Mouse (Mus musculus): ENCODE data around the gene Rars2.
"Not testable (repeated sequence)": the region's sequence is repeated elsewhere in the genome, so short reads cannot be mapped to it uniquely, and the experiment has no call there.

Rars2 gene

GRCm38 (mm10) chr4:34614630-34615094 lies at the start of gene Rars2, which contains the start of gene Orc3:
Gene Rars2 (plus strand): TSS chr4:34614957.
Gene Orc3 (minus strand): TSS chr4:34614944.
- DNase-seq: peak; percentile 91

DNA sequence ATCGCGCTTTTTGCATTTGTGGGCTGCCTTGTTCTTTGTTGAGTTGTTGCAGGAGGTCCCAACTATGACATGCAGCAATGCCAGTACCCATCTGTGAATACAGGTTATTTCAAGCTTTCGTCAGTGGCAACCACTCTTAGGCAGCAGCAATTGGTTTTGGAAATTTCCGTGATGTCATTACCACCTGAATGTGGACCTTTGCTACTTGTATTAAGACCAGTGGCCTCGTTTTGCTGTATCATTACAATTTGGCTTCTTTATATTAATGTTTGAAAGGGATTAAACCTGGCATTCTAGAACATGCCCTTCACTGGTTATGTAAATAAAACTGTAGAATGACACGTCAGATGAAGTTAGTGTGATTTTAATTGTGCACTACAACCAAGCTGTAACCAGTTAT lies 48.5 kb upstream of the Rars2 start:
- no peak for DNase-seq

DNA sequence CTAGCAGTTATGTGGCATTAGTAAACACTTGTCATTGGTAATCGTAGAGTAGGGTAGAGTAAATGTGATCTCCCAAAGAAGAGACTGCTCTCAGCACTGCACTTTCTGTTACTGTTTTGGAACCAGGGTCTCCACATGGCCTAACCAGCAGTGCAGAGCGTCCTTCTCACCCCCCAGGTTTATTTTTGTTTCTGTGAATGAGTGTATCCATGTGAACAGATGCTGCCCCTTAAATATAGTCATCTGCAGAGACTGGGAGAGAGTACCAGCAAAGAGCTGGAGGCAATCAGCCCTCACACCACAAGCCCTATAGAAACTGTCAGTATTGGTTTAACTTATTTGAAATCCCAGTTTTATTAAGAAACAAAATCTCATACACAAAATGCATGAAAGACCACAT lies 41.9 kb upstream of the Rars2 start:
- no peak for DNase-seq

DNA sequence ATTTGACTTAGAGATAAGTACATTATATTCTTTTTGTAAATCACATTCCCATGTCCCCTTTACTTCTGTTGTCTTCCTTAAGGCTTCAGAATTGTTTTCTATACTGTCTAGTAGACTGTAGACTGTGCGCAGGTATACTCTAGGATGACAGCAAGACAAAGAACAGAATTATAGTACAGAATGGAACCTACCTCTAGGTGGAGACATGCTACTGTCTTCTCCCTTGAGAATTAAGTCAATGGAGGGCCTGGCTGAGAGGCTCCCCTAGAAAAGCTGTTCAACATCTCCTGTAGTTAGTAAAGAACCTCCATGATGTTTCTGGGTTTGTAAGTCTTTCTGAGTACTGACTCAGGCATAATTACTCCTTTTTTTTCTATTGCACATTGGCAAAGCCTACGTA lies 37.7 kb upstream of the Rars2 start:
- DNase-seq: no peak

- no peak for DNase-seq
Measured at GRCm38 (mm10) chr4:34579215-34579614, 35.5 kb upstream of the Rars2 start.

- DNase-seq: not testable (repeated sequence)
Measured at GRCm38 (mm10) chr4:34581489-34581888, 33.3 kb upstream of the Rars2 start.

GRCm38 (mm10) chr4:34581990-34582389 lies 32.8 kb upstream of the Rars2 start:
- no peak for DNase-seq

DNA sequence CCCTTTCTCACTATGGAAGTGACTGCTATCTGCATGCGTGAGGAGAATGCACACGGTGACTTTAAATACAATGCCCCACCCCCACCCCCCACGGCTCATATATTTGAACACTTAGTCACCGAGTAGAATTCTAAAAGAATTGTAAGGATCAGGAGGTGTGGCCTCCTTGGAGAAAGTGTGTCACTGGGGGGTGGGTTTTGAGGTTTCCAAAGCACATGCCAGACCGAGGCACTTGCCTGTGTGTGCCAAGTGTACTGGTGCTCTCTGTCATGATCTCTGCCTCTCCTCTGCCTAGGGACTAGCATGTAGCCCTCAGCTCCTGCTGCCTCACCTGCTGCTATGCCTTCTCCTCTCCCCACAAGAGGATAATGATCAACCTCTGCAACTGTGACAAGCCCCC lies 32.3 kb upstream of the Rars2 start:
- no peak for DNase-seq

GRCm38 (mm10) chr4:34583427-34583826 lies 31.3 kb upstream of the Rars2 start:
- DNase-seq: no peak

DNA sequence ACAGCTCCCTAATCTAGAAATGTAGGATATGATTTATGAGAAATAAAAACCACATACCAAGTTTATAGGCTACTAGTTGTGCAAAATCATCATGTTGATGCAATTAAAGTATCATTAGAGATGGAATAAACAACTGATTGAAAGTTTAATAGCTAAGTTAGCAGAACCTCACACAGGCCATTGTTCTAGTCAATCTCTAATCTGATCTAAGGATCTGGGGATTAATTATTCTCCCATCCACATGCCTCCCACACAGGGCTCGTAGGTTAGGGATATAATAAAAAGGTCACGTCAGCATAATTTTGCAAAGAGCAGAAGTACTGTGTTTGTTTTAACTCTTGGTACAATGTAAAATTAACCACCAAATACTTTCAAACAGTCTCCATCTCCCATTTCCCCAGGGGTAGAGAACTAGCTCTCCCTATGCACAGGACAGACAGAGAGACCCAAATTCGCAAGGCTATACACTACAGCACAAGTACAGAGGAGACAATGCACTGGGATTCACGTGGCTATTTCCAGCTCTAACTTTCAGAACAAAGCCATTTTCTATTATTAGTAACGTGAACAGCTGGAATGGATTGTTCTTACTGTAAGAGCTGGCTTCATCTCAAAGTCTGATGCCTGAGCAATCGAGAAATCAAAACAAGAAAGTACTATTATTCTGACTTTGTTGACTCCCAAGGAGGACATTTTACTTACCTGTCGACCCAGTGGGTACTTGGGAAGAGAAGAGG lies 29.7 kb upstream of the Rars2 start:
- no peak for DNase-seq

GRCm38 (mm10) chr4:34603123-34603522 lies 11.6 kb upstream of the Rars2 start:
- no peak for DNase-seq

GRCm38 (mm10) chr4:34606658-34607057 lies 8.1 kb upstream of the Rars2 start:
- no peak for DNase-seq

GRCm38 (mm10) chr4:34613571-34614145 lies 1.1 kb upstream of the Rars2 start:
- peak; percentile 7 for DNase-seq

DNA sequence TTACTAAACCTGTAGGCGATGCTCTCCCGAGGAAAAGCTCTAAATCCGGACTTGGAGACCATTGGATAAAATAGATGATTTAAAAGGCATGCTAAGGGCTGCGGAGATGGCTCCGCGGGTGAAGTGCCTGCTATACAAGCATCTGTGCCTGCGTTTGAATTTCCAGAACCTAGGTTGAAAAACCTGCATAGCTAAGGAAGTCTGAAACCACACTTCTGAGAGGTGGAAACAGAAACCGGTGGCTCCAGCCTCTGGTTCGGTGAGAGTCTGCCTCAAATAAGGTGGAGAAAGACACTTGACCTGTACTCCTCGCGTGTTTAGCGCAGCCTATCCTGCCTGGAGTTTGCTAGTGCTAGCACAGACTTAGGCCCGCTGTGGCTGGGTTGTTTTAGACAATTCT lies 546 bp downstream of the Rars2 start:
- DNase-seq: no peak

- DNase-seq: no peak
Measured at GRCm38 (mm10) chr4:34616146-34616545, 1.4 kb downstream of the Rars2 start.

DNA sequence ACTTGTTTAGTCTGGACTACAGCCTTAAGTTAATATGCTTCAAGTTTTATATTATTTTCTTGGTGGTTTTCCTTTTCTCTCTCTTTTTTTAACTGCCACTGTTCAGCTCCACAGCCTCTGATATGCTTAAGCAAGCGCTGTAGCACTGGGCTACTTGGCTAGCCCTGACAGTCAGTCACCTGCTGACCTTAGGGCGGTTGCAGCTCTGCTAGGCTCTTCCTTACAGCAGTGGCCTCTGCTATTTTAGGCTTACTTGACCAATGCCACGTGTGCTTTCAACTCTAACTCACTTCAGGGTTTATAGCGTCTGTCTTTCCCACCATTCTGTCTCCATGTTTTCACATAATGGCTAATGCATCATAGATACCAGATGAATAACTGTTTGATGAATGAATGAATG lies 10.8 kb downstream of the Rars2 start:
- no peak for DNase-seq

DNA sequence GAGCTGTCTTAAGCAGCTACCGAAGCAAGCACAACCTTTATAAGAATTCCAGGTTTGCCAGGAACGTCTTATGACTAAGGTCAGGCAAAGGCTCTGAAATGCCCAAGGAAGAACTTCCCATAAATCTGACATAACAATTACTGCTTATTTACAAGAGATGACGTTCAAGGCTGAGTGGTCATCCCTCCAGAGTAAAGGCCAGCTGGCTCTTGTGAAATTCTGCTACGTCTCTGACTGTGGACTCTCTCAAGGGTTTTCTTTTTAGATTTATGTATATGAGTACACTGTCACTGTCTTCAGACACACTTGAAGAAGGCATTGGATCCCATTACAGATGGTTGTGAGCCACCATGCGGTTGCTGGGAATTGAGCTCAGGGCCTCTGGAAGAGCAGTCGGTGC lies 11.6 kb downstream of the Rars2 start:
- no peak for DNase-seq

DNA sequence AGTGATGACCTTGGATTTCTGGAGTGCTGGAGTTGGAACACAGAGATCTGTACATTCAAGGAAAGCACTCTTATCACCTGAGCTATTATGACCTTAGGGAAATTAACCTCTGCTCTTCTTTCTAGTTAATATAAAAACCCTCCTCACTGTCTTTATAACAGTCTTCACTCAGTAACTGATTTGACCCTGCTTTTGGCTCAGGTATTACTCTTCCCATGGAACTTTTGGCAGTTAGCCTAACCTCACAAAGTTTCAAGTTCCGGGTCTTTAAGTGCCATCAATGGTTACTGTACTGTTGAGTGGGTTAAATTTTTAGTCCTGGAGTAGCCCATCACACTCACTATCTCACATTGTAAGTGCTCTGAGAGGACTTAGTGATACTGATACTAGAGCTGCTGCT lies 15.2 kb downstream of the Rars2 start:
- no peak for DNase-seq

GRCm38 (mm10) chr4:34634129-34634528 lies 19.4 kb downstream of the Rars2 start:
- no peak for DNase-seq

DNA sequence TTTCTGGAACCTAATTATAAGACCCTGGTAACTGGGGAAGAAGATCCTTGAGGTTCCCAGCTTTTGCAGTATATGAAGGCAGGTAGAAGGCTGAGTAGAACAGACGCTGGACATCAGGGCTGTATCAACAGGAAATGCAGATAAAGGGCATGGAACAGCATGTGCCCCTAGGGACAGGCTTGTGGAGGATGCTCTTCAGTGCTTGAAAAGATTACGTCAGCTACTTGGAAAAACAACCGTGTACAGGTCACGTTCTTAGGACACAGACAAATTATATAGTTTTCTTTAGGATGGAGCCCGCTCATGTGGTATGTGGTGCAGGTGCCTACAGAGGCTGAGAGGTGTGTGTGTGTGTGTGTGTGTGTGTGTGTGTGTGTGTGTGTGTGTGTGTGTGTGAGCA lies 21.3 kb downstream of the Rars2 start:
- no peak for DNase-seq

DNA sequence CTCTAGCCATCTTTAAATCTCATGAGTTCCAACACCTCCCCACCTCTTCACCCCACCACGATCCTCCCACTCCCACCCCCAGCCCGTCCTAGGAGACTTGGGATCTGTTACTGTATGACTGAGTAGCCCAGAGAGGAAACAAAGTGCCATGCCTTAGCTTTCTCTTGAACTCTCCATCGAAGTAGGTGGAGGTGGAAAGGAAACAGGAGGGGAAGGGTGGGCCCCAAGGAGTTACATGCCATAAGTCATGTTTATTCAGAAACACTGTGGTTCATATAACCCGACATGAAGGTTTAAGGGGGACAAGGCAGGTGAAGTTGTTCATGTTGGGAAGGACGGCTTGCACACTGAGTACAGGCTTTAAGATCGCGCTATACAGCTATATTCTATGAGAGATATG lies 22.6 kb downstream of the Rars2 start:
- no peak for DNase-seq

GRCm38 (mm10) chr4:34637851-34638250 lies 23.1 kb downstream of the Rars2 start:
- no peak for DNase-seq

DNA sequence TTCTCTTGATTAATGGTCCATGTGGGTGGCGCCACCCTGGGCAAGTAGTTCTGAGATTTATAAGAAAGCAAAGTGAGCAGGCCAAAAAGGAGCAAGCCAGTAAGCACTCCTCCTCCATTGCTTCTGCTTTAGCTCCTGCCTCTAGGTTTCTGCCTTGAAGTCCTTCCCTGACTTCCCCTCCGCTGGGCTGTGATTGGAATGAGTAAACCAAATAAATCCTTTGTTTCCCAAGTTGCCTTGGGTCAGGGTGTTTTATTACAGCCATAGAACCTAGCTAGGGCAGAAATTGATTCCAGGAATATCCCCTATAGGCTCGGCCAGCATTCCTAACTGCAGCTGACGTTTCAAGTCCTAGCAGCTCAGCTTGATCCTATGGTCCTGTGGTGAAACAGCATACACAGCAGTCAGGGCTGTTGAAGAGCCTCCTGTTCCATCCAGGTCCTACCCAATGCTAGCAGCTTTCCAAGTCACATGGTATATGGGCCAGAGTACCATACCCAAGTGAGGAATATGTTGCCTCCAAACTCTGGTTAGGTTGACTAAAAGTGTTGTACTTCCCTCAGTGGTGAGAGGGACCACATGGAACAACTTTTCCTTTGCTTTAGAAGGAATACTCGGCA lies 25.1 kb downstream of the Rars2 start:
- no peak for DNase-seq

DNA sequence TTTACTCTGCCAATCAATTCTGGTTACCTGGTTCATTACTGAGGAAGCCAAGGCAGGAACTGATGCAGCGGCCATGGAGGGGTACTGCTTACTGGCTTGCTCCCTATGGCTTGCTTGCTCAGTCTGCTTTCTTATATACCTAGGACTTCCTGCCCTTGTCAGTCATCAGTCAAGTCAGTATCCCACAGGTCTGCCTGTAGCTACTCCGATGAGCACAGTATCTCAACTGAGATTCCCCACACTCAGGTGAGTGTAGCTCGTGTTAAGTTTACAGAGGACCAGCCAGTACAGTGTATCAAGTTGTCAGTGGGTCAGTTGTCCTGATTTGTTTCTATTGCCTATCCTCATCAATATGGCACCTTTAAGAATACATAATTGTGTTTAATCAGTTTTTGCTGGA lies 26.0 kb downstream of the Rars2 start:
- no peak for DNase-seq

Measured in lung, postnatal 14 days (tissue).